Mouse (Mus musculus) leukemia stem cell, adult 10-12 weeks (primary cell): ENCODE measurements around the gene Tdo2. TPM values are rescaled to one million over a fixed set of nuclear protein-coding genes. Genes with fewer than 3 reads are reported as not detected.

Experiments used
- polyA plus RNA-seq: library from polyadenylated mRNA; stranded (reverse); fragments of >175 nt; gene quantifications from 2 replicates; pipeline ENCODE4 v1.2.3, GENCODE M21; 2012; ENCODE audit warnings: low replicate concordance

The Tdo2 gene
- not detected in 2 replicates for polyA plus RNA-seq

GRCm38 (mm10) chr3:81976102-81976501, at the start of gene Tdo2:
TSS of gene Tdo2 (minus strand) at chr3:81976202.

GRCm38 (mm10) chr3:81981990-81982389, 6.0 kb upstream of the Tdo2 start, which contains the start of gene Asic5:
TSS of gene Asic5 (plus strand) at chr3:81982290.

GRCm38 (mm10) chr3:81932141-81933101, 43.6 kb downstream of the Tdo2 start, which contains the start of gene Ctso:
TSS of gene Ctso (plus strand) at chr3:81932601.

Other genes with a start within 250 kb of the Tdo2 start
- 11.0 and 11.8 TPM in 2 replicates for gene Ctso, start 43.6 kb downstream of the Tdo2 start, polyA plus RNA-seq
- gene Asic5, start 6.1 kb upstream of the Tdo2 start, polyA plus RNA-seq = not detected in 2 replicates
- gene Gucy1b1, start 98.5 kb upstream of the Tdo2 start, polyA plus RNA-seq = 0.08 TPM in 1 of 2 replicates, not detected in the other
- 0.63 TPM in 1 of 2 replicates, not detected in the other for gene Gucy1a1, start 169.6 kb upstream of the Tdo2 start, polyA plus RNA-seq